Mouse (Mus musculus): ENCODE data around the gene Gm10392. TPM values are rescaled to one million over a fixed set of nuclear protein-coding genes. Genes with fewer than 3 reads are reported as not detected.
A peak's percentile ranks its signal among the peaks of the same experiment; 100 is the strongest.

Gene Gm10392
- total RNA-seq, 2 experiments from 2014 or later = not detected

DNA sequence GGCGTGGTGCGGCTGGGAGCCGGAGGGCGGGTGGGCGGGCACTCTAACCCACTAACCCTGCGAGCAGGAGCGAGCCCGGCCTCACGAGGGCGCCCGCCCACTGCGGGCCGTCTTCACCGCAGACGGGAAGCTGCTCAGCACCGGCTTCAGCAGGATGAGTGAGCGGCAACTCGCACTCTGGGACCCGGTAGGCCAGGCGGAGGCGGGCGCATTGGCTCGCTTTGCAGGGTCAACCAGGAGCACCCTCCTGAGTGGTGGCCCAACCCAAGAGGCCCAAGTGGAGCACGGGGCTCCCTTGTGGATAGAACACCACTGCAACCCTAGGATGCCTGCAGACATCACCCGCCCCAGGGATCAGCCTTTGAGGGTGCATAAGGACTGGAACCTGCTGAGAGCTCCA is 51.8 kb downstream of the Gm10392 start:
- intact Hi-C loops (cut with DNase I) = loop anchor here (2.0 to 5.0 kb wide), 2 partner anchors 22 to 365 kb away; partner anchors contain the start of gene Ankrd13b
- peak; percentile 58 for DNase-seq (ENCODE audit: low spot score)

Other genes starting within 250 kb of the Gm10392 start
- 100 to 1,000 TPM; 203 to 217 TPM for gene Coro6, start 56.8 kb downstream of the Gm10392 start, total RNA-seq (2021)
- gene Ankrd13b, start 29.5 kb downstream of the Gm10392 start, total RNA-seq (2021) = 10 to 100 TPM; 10.7 to 11.7 TPM
- gene Git1, start 25.6 kb downstream of the Gm10392 start, total RNA-seq (2021) = 10 to 100 TPM; 51.3 TPM
- gene Abhd15, start 4.1 kb downstream of the Gm10392 start, total RNA-seq (2021) = 1 to 10 TPM; 1.9 to 2.0 TPM
- gene Trp53i13, start 3.2 kb downstream of the Gm10392 start, total RNA-seq (2021) = 1 to 10 TPM; 8.4 to 9.6 TPM
- 10 to 100 TPM; 51.8 to 58.4 TPM for gene Taok1, start 88.6 kb upstream of the Gm10392 start, total RNA-seq (2021)
- gene Nufip2, start 167.0 kb upstream of the Gm10392 start, total RNA-seq (2021) = 10 to 100 TPM; 45.6 to 54.3 TPM
- gene Cryba1, start 206.1 kb upstream of the Gm10392 start, total RNA-seq (2021) = not detected
- gene Myo18a, start 244.0 kb upstream of the Gm10392 start, total RNA-seq (2021) = 100 to 1,000 TPM; 273 to 280 TPM

Data from heart, postnatal 25 days (tissue).